Mouse (Mus musculus): ENCODE measurements around the gene Cdh13. TPM values are rescaled to one million over a fixed set of nuclear protein-coding genes. Genes with fewer than 3 reads are reported as not detected.
A peak's percentile ranks its signal among the peaks of the same experiment; 100 is the strongest.
"Not testable (repeated sequence)": the region's sequence is repeated elsewhere in the genome, so short reads cannot be mapped to it uniquely, and the experiment has no call there.

Gene Cdh13
- polyA plus RNA-seq, 1 experiment, result 18.4 TPM

- TF ChIP-seq POLR2A (IDR thresholded peaks at IDR 0.05; ENCODE audit: borderline replicate concordance, insufficient read depth, low read length), result no peak
- no peak for TF ChIP-seq CTCF (IDR thresholded peaks at IDR 0.05; ENCODE audit: borderline replicate concordance, insufficient read depth, low read depth, low read length)
- Histone ChIP-seq H3K4me1 (ENCODE audit: control insufficient read depth, insufficient read depth, low read length) (peaks cover 6% of the 10 kb centered on the region; the same call in 1 of the 2 replicates), H3K27ac (ENCODE audit: insufficient read depth, low read length) (no peak overlapping the region), H3K27me3 (ENCODE audit: control insufficient read depth, insufficient read depth, low read length) (no peaks in the 10 kb centered on the region), H3K4me3 (replicated peaks; ENCODE audit: insufficient read depth, low read depth, low read length) (no peak overlapping the region)
- peak; percentile 40 to 57 for DNase-seq
- 24% methylated on average over 10 of the region's 10 CpGs for WGBS
Measured at GRCm38 (mm10) chr8:119352977-119353658, 1069.6 kb downstream of the Cdh13 start.

GRCm38 (mm10) chr8:119353659-119354023 lies 1070.1 kb downstream of the Cdh13 start:
- TF ChIP-seq POLR2A (IDR thresholded peaks at IDR 0.05; ENCODE audit: borderline replicate concordance, insufficient read depth, low read length) (no peak), CTCF (IDR thresholded peaks at IDR 0.05; ENCODE audit: borderline replicate concordance, insufficient read depth, low read depth, low read length) (no peak)
- Histone ChIP-seq H3K4me3 (replicated peaks; ENCODE audit: insufficient read depth, low read depth, low read length) (no peak overlapping the region), H3K4me1 (ENCODE audit: control insufficient read depth, insufficient read depth, low read length) (peaks cover 6% of the 10 kb centered on the region; the same call in 1 of the 2 replicates), H3K27ac (ENCODE audit: insufficient read depth, low read length) (no peak overlapping the region), H3K27me3 (ENCODE audit: control insufficient read depth, insufficient read depth, low read length) (no peaks in the 10 kb centered on the region)
- WGBS, result 65% methylated on average over 6 of the region's 6 CpGs
- no peak for DNase-seq

GRCm38 (mm10) chr8:119356631-119357030 lies 1073.1 kb downstream of the Cdh13 start:
- H3K27me3 ChIP-seq (ENCODE audit: control insufficient read depth, insufficient read depth, low read length); DNase-seq; H3K27ac ChIP-seq (ENCODE audit: insufficient read depth, low read length); H3K4me1 ChIP-seq (ENCODE audit: control insufficient read depth, insufficient read depth, low read length); H3K4me3 ChIP-seq (replicated peaks; ENCODE audit: insufficient read depth, low read depth, low read length): not testable (repeated sequence)
- TF ChIP-seq CTCF (IDR thresholded peaks at IDR 0.05; ENCODE audit: borderline replicate concordance, insufficient read depth, low read depth, low read length), result peak; percentile 28; the same call in 1 of the 2 replicates
- WGBS, result 57% methylated on average over 5 of the region's 5 CpGs

GRCm38 (mm10) chr8:119358175-119358574 lies 1074.6 kb downstream of the Cdh13 start:
- TF ChIP-seq CTCF (IDR thresholded peaks at IDR 0.05; ENCODE audit: borderline replicate concordance, insufficient read depth, low read depth, low read length), result no peak
- no peak for TF ChIP-seq POLR2A (IDR thresholded peaks at IDR 0.05; ENCODE audit: borderline replicate concordance, insufficient read depth, low read length)
- H3K4me1 ChIP-seq (ENCODE audit: control insufficient read depth, insufficient read depth, low read length), result peaks cover 3% of the 10 kb centered on the region; the same call in 1 of the 2 replicates
- H3K27me3 ChIP-seq (ENCODE audit: control insufficient read depth, insufficient read depth, low read length), result no peaks in the 10 kb centered on the region
- no peak overlapping the region for H3K4me3 ChIP-seq (replicated peaks; ENCODE audit: insufficient read depth, low read depth, low read length)
- H3K27ac ChIP-seq (ENCODE audit: insufficient read depth, low read length), result no peak overlapping the region
- DNase-seq, result no peak
- 73% methylated on average over 7 of the region's 7 CpGs for WGBS

- Histone ChIP-seq H3K4me1 (ENCODE audit: control insufficient read depth, insufficient read depth, low read length) (no peaks in the 10 kb centered on the region), H3K27me3 (ENCODE audit: control insufficient read depth, insufficient read depth, low read length) (no peaks in the 10 kb centered on the region), H3K27ac (ENCODE audit: insufficient read depth, low read length) (no peak overlapping the region), H3K4me3 (replicated peaks; ENCODE audit: insufficient read depth, low read depth, low read length) (no peak overlapping the region)
- peak; percentile 44; the same call in 1 of the 2 replicates for TF ChIP-seq CTCF (IDR thresholded peaks at IDR 0.05; ENCODE audit: borderline replicate concordance, insufficient read depth, low read depth, low read length)
- TF ChIP-seq POLR2A (IDR thresholded peaks at IDR 0.05; ENCODE audit: borderline replicate concordance, insufficient read depth, low read length), result no peak
- peak in 1 of 2 experiments; percentile 34 for DNase-seq
- WGBS, result 57% methylated on average over 14 of the region's 14 CpGs
Measured at GRCm38 (mm10) chr8:119358836-119359235, 1075.3 kb downstream of the Cdh13 start.

- no peaks in the 10 kb centered on the region for H3K4me1 ChIP-seq (ENCODE audit: control insufficient read depth, insufficient read depth, low read length)
- 67% methylated on average over 8 of the region's 8 CpGs for WGBS
- no peak for TF ChIP-seq CTCF (IDR thresholded peaks at IDR 0.05; ENCODE audit: borderline replicate concordance, insufficient read depth, low read depth, low read length)
- TF ChIP-seq POLR2A (IDR thresholded peaks at IDR 0.05; ENCODE audit: borderline replicate concordance, insufficient read depth, low read length), result no peak
- no peak overlapping the region for H3K27ac ChIP-seq (ENCODE audit: insufficient read depth, low read length)
- no peak for DNase-seq
- H3K4me3 ChIP-seq (replicated peaks; ENCODE audit: insufficient read depth, low read depth, low read length), result no peak overlapping the region
- no peaks in the 10 kb centered on the region for H3K27me3 ChIP-seq (ENCODE audit: control insufficient read depth, insufficient read depth, low read length)
Measured at GRCm38 (mm10) chr8:119360686-119361295, 1077.3 kb downstream of the Cdh13 start.
